Comparison of ENCODE assay signal across 8 mouse cellular contexts in genomic region chr6:113282101-113282802, GRCm38 (mm10). TPM values are rescaled to one million over a fixed set of nuclear protein-coding genes. Genes with fewer than 3 reads are reported as not detected.
DNase-seq lines count a peak whose midpoint lies in the region; ATAC-seq lines count a peak whose summit lies in the region.

Gene Cpne9, plus strand, starts transcription at chr6:113282307.

- DNase-seq in ovary, postnatal 14 days (ENCODE audit: low spot score): peak; percentile 14
- DNase-seq in ovary, postnatal 36 days (ENCODE audit: low spot score): no peak
- peak; percentile 56 for DNase-seq in cerebellum, adult 9-11 months
- peak; percentile 24 to 40 for DNase-seq in frontal cortex, postnatal 25 days (ENCODE audit: low spot score in 2 of 2)
- peak; percentile 46 to 69 for DNase-seq in kidney, postnatal 4 days
- DNase-seq in testis, postnatal 10 days (ENCODE audit: low spot score): peak; percentile 46
- no peak for DNase-seq in urinary bladder, postnatal 10 days (ENCODE audit: low spot score)

- under 1% methylated on average over 37 of the region's 37 CpGs for WGBS in midbrain, embryonic 12.5 days

- H3K4me1 ChIP-seq in midbrain, embryonic 12.5 days: peaks cover 15% of the 10 kb centered on the region

- H3K36me3 ChIP-seq in midbrain, embryonic 12.5 days: peaks cover 23% of the 10 kb centered on the region; the same call in 1 of the 2 replicates

- peaks cover 49% of the 10 kb centered on the region for H3K27me3 ChIP-seq in midbrain, embryonic 12.5 days

- H3K27ac ChIP-seq in midbrain, embryonic 12.5 days (replicated peaks): no peak within 1 kb of the TSS

- peak within 1 kb of the TSS; percentile 34 for H3K4me3 ChIP-seq in midbrain, embryonic 12.5 days

- no peaks in the 10 kb centered on the region for H3K9me3 ChIP-seq in midbrain, embryonic 12.5 days

- H3K4me2 ChIP-seq in midbrain, embryonic 12.5 days (replicated peaks): peak within 1 kb of the TSS; percentile 53

- ATAC-seq in midbrain, embryonic 12.5 days (ENCODE audit: low FRiP score, low read depth): peak; percentile 76

- peak within 1 kb of the TSS; percentile 29; the same call in 1 of the 2 replicates for H3K9ac ChIP-seq in midbrain, embryonic 12.5 days (replicated peaks)

RNA-seq across cellular contexts. Expression of gene Cpne9, which starts in this region (rescaled TPM):
- 0.22 and 0.34 TPM in 2 replicates for polyA plus RNA-seq in midbrain, embryonic 12.5 days (2016; fragmentation: Nextera tagmentation; extraction: Ambion mirVana)

Comparison
In these comparisons a context has a peak if more than half of its experiments do, and no peak if none do; other contexts are left out.
1. DNase-seq: peak in ovary, postnatal 14 days (single experiment), cerebellum, adult 9-11 months (single experiment), frontal cortex, postnatal 25 days (2 of 2), kidney, postnatal 4 days (2 of 2) and testis, postnatal 10 days (single experiment); none in ovary, postnatal 36 days (single experiment) and urinary bladder, postnatal 10 days (single experiment).
2. Peak in ATAC-seq, H3K4me3 ChIP-seq, H3K9ac ChIP-seq and H3K4me2 ChIP-seq in midbrain, embryonic 12.5 days; RNA of the gene not detected or under 1 TPM.